Mouse (Mus musculus) limb, embryonic 13.5 days (tissue): ENCODE measurements around the gene Dpf1. TPM values are rescaled to one million over a fixed set of nuclear protein-coding genes. Genes with fewer than 3 reads are reported as not detected.

ENCODE experiments used
- ATAC-seq: fragments of 200-750 bp; cut with Nextera tagmentation; 2 replicates; pipeline ENCODE4 v1.8.0; 2017; ENCODE audit warnings: low read depth, moderate number of reproducible peaks, moderate TSS enrichment; ENCODE audit not compliant: low FRiP score
- H3K27ac ChIP-seq: fragments of 300-500 bp; sonication (generic); 2 replicates; pipeline ENCODE4 v1.5.1; 2015; ENCODE audit warnings: inconsistent platforms, mild to moderate bottlenecking, moderate library complexity
- H3K27me3 ChIP-seq: fragments of 300-500 bp; sonication (generic); 2 replicates; pipeline ENCODE4 v1.6.1; 2015; ENCODE audit warnings: mild to moderate bottlenecking, inconsistent platforms
- H3K36me3 ChIP-seq: fragments of 300-500 bp; sonication (generic); 2 replicates; pipeline ENCODE4 v1.6.1; 2015; ENCODE audit warnings: inconsistent platforms, mild to moderate bottlenecking, moderate library complexity
- H3K4me1 ChIP-seq: fragments of 300-500 bp; sonication (generic); 2 replicates; pipeline ENCODE4 v1.6.1; 2015; ENCODE audit warnings: inconsistent platforms
- H3K4me2 ChIP-seq: fragments of 300-500 bp; sonication (generic); replicated peaks from 2 replicates; pipeline ENCODE4 v1.6.1; 2015; ENCODE audit warnings: inconsistent platforms, mild to moderate bottlenecking, moderate library complexity
- H3K4me3 ChIP-seq: fragments of 300-500 bp; sonication (generic); 2 replicates; pipeline ENCODE4 v1.5.1; 2015; ENCODE audit warnings: moderate library complexity, mild to moderate bottlenecking, inconsistent platforms
- H3K9ac ChIP-seq: fragments of 300-500 bp; sonication (generic); 2 replicates; pipeline ENCODE4 v1.6.1; 2015; ENCODE audit warnings: mild to moderate bottlenecking, inconsistent platforms
- H3K9me3 ChIP-seq: fragments of 300-500 bp; sonication (generic); 2 replicates; pipeline ENCODE4 v1.6.1; 2016; ENCODE audit warnings: inconsistent platforms
- WGBS: fragments of 180-500 bp; shearing (Covaris S2); methylation state at CpG from one replicate; pipeline ENCODE4 v1.1.7; 2015; 5-methylcytosine and 5-hydroxymethylcytosine counted together
- polyA plus RNA-seq: library from polyadenylated mRNA; unstranded; fragments of >200 nt; fragmentation: Nextera tagmentation; extraction: Ambion mirVana; gene quantifications from 2 replicates; pipeline ENCODE4 v1.2.1, GENCODE M21; 2015

Gene Dpf1
- polyA plus RNA-seq, 1 experiment from 2014 or later, result 21.6 TPM

DNA sequence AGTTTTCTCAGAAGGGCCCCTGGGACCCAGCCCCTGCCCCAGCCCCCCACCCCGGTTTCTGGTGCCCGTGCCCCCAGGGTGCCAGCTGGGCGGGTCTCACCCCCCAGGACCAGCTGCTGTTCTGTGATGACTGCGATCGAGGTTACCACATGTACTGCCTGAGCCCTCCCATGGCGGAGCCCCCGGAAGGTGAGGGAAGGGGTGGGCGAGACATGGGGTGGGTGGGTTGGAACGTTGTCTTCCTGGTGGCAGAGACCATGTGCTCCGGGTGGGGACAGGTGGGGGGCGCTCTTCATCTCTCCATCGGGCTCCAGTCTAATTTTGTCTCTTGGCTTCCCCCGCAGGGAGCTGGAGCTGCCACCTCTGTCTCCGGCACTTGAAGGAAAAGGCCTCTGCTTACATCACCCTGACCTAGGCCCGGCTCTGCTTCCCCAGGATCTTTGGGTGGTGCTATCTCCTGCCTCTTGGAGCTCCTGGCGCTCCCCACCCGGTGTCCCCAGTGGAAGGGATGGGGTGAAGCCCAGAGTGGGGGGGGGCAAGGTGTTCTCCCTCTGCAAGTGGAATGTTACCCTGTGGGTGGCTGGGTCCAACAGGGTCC lies 12.5 kb downstream of the Dpf1 start:
- H3K4me3 ChIP-seq, result no peak overlapping the region
- peak overlapping the region; percentile 94 for H3K27ac ChIP-seq
- no peak overlapping the region for H3K9ac ChIP-seq
- H3K4me1 ChIP-seq, result peaks cover 86% of the 10 kb centered on the region
- no peaks in the 10 kb centered on the region for H3K27me3 ChIP-seq
- no peaks in the 10 kb centered on the region for H3K9me3 ChIP-seq
- WGBS, result 53% methylated on average over 17 of the region's 17 CpGs
- H3K36me3 ChIP-seq, result peaks cover 14% of the 10 kb centered on the region; the same call in 1 of the 2 replicates
- peak overlapping the region; percentile 61 for H3K4me2 ChIP-seq
- ATAC-seq, result no peak

DNA sequence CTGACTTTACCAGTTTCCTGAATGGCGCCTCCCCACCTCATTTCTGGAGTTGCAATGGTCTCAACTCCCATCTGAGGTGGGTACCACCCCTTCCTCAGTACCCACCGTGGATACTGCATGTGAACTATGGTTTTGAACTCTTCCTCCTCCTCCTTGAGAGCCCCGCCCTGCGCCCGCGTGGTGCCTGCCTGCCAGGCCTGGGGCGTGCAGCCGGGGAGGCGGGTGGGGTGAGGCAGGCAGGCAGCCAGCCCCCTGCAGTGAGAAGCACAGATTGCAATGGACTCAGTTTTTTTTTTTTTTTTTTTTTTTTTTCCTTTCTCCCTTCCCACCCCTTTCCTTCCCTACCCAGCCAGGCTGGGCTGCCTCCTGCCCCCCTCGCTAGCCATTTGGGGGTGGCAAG lies 13.2 kb downstream of the Dpf1 start:
- Histone ChIP-seq H3K4me3 (peak overlapping the region; percentile 11), H3K9ac (peak overlapping the region; percentile 27)
- ATAC-seq, result peak; percentile 52

DNA sequence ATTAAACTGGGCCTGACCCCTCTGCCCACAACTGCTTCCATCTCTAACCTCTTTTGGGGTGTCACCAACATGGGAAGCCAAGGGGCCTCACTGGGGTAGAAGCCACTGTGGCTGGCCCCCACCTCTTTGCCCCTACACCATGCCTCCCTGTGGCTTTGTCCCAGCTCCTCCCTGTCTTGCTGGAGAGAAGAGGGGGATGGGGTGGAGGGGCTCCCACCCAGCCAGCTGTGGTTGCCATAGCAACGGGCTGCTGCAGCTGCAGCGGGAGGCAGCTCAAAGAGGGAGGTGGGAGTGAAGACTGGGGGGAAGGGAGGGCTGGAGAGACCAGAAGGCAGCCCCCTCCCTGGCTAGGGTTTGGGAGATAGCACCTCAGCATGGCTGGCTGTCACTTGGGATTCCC lies 13.8 kb downstream of the Dpf1 start:
- H3K4me2 ChIP-seq, result peak overlapping the region; percentile 61
- peak overlapping the region; percentile 11 for H3K4me3 ChIP-seq
- 0% methylated on average over 2 of the region's 2 CpGs for WGBS
- peak overlapping the region; percentile 27 for H3K9ac ChIP-seq
- peak overlapping the region; percentile 94 for H3K27ac ChIP-seq
- H3K4me1 ChIP-seq, result peaks cover 89% of the 10 kb centered on the region
- no peaks in the 10 kb centered on the region for H3K9me3 ChIP-seq
- ATAC-seq, result peak; percentile 69
- no peaks in the 10 kb centered on the region for H3K27me3 ChIP-seq
- peaks cover 14% of the 10 kb centered on the region for H3K36me3 ChIP-seq

More for the DNA sequence above, 13.2 kb downstream of the Dpf1 start:
- Histone ChIP-seq H3K9me3 (no peaks in the 10 kb centered on the region), H3K27ac (peak overlapping the region; percentile 94), H3K36me3 (peaks cover 14% of the 10 kb centered on the region), H3K27me3 (no peaks in the 10 kb centered on the region), H3K4me2 (peak overlapping the region; percentile 61), H3K4me1 (peaks cover 89% of the 10 kb centered on the region)
- 0% methylated on average over 10 of the region's 10 CpGs for WGBS

DNA sequence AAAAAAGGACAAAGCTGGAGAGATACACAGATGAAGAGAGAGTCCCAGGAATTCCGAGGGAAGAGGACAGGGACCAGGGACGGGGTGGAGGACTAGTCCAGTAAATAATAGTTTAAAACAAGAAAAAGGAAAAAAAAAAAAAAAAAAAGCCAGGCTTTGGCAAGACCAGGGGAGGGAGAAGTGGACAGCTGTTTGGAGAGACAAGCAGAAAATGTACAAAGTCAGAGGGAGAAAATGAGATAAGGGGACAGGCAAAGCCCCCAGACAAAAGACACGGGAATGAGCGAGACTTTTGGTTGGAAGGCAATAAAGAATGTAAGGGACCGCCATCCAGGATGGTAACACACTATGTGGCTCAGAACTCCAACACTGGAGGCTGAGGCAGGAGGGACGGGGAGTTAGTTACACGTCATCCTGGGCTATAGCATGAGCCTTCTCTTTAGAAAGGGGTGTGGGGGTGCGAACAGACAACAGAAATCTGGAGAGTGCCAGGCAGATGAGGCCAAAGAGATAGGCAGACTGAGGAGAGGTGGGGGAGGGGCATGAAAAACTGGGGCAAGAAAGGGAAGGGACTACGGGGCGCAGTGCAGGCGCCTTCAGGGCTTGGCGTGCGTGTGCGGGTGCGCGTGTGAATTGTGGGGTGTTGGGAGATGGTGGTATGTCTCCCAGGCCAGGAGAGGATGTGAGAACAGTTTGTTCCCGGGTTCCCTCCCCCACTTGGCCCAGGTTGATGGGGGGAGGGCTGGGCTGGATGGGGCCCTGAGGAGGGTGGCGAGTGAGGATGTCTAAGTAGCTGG lies 14.6 kb downstream of the Dpf1 start:
- Histone ChIP-seq H3K9ac (peak overlapping the region; percentile 52; the same call in 1 of the 2 replicates), H3K4me3 (peak overlapping the region; percentile 33), H3K4me2 (peak overlapping the region; percentile 61), H3K36me3 (peaks cover 21% of the 10 kb centered on the region), H3K27me3 (no peaks in the 10 kb centered on the region), H3K27ac (peak overlapping the region; percentile 94), H3K9me3 (no peaks in the 10 kb centered on the region), H3K4me1 (peaks cover 81% of the 10 kb centered on the region)
- WGBS, result 5% methylated on average over 18 of the region's 18 CpGs
- peak; percentile 12; the same call in 1 of the 2 replicates for ATAC-seq

DNA sequence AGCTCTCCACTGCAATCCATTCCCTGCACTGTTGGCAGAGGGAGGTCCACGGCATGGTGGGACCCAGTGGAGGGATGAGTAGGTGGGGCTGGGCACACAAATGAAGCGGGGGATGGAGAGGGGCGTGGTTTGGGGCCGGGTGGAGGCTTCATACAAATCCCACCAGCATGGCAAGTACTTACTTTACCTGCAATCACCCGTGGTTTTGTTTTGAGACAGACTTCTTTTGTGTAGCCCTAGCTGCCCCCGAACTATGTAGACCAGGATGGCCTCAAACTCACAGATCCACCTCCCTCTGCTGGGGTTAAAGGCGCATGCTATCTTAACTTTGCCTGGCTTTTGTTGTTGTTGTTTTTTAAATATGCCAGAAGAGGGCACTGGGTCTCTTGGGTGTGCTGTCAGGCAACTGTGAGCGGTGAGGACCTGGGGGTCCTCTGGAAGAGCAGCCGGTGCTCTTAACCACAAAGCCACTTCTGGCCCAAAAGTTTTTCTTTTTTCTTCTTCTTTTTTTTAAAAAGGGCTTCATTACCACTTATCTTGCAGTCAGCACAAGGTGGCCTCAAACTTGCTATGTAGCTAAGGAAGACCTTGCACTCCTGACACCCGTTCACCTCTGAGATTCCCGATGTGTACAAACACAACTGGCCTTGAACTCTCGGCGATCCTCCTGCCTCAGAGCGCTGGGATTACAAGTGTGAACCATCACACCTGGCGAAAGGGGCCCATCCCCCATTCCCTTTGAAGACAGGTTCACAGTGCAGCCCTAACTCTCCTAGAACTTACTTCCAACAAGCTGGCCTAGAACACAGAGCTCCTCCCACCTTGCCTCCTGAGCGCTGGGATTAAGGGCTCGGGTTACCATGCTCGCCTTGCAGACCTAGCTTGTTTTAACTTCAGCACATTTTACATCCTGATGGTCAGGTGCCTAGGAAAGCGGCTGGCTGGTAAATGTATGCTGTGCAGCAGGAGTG lies 15.9 kb downstream of the Dpf1 start:
- H3K9me3 ChIP-seq, result no peaks in the 10 kb centered on the region
- peaks cover 68% of the 10 kb centered on the region for H3K4me1 ChIP-seq
- 10% methylated on average over 19 of the region's 19 CpGs for WGBS
- H3K4me2 ChIP-seq, result peak overlapping the region; percentile 61
- H3K9ac ChIP-seq, result peak overlapping the region; percentile 52; the same call in 1 of the 2 replicates
- peak overlapping the region; percentile 33 for H3K4me3 ChIP-seq
- peak overlapping the region; percentile 94 for H3K27ac ChIP-seq
- no peak for ATAC-seq
- no peaks in the 10 kb centered on the region for H3K27me3 ChIP-seq
- H3K36me3 ChIP-seq, result peaks cover 28% of the 10 kb centered on the region

DNA sequence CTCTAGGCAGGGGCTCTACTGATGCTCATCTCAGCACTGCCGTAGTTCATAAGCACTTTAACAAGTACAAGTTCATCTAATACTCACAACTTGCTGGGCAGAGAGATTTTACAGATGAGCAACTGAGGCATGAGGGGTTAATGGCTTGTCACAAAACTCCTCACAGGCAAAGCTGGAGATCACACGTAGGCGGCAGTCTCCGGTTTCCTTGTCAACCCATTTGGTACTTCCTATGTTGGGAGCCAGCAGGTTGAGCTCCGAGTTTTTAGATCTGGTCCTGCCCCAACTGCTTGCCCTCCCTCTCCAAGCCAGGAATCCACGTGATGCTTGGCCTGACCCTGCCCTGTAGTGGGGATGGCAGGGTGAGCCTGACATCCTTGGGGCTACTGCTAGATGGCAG lies 23.3 kb downstream of the Dpf1 start:
- no peak overlapping the region for H3K27ac ChIP-seq

DNA sequence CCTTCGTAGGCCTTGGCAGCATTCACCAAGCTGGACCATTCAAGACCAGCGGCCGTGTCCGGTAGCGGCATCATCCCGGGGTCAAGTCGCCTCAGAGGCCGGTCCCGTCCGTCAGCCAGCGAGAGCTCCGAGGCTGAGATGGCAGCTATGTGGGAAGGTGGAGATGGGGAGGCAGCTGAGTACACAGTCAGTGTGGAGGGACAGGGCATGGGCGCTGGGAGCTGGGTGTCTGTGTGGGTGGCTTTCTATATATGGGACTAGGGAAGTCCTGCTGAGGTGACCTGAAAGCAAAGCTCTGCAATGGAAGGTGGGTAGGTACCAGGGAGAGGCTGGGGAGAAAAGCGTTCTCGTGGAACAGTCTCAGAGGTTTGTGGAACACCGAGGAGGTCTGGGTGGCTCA lies 25.2 kb downstream of the Dpf1 start:
- no peaks in the 10 kb centered on the region for H3K27me3 ChIP-seq
- H3K4me2 ChIP-seq, result no peak overlapping the region
- H3K9me3 ChIP-seq, result no peaks in the 10 kb centered on the region
- 93% methylated on average over 16 of the region's 16 CpGs for WGBS
- no peak for ATAC-seq
- H3K4me1 ChIP-seq, result no peaks in the 10 kb centered on the region
- H3K27ac ChIP-seq, result no peak overlapping the region
- H3K9ac ChIP-seq, result no peak overlapping the region
- no peak overlapping the region for H3K4me3 ChIP-seq
- peaks cover 78% of the 10 kb centered on the region for H3K36me3 ChIP-seq

More for the DNA sequence above, 23.3 kb downstream of the Dpf1 start:
- ATAC-seq, result no peak
- H3K36me3 ChIP-seq, result peaks cover 76% of the 10 kb centered on the region
- H3K9ac ChIP-seq, result no peak overlapping the region
- H3K4me1 ChIP-seq, result no peaks in the 10 kb centered on the region
- no peaks in the 10 kb centered on the region for H3K9me3 ChIP-seq
- H3K27me3 ChIP-seq, result no peaks in the 10 kb centered on the region
- no peak overlapping the region for H3K4me2 ChIP-seq
- WGBS, result 72% methylated on average over 6 of the region's 6 CpGs
- no peak overlapping the region for H3K4me3 ChIP-seq

DNA sequence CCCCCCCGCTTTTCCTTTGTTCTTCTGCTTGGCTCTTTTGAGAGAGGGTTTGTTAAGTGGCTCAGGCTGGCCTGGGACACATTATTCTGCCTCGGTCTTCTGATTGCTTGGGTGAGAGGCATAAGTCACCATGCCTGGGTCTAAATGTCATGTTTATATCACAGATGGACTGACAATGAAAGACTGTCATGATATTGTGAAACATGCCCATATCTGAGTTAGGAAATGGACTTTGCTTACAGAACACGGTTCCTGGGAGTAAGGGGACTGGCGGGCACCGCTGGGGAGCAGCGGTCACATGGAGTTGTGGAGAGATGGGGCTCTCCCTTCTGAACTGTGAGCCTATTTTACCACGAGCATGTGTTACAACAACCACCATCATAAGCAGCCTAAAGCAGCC lies 30.4 kb downstream of the Dpf1 start:
- no peaks in the 10 kb centered on the region for H3K27me3 ChIP-seq
- H3K9ac ChIP-seq, result no peak overlapping the region
- H3K4me2 ChIP-seq, result no peak overlapping the region
- no peaks in the 10 kb centered on the region for H3K9me3 ChIP-seq
- WGBS, result 73% methylated on average over 7 of the region's 7 CpGs
- no peak overlapping the region for H3K27ac ChIP-seq
- no peak for ATAC-seq
- peaks cover 76% of the 10 kb centered on the region for H3K36me3 ChIP-seq
- H3K4me3 ChIP-seq, result no peak overlapping the region
- no peaks in the 10 kb centered on the region for H3K4me1 ChIP-seq

DNA sequence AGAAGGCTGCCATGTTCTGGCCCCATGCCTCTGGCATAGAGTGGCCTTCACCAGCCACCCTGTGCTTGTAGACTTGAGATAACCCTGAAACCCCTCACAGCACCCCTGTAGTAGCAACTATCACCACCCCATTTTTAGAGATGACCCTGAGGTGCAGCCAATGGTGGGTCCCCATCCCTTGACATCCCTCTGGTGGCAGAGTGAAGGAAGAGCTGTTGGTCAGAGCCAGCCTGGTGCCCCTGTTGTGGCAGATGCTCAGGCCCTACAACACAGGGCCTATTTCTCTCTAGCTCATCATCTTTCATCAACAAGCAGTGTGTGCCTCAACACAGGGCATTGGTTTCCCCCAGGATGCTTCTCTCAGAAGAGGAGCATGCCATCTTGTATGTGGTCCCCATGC lies 31.5 kb downstream of the Dpf1 start:
- Histone ChIP-seq H3K36me3 (peaks cover 65% of the 10 kb centered on the region), H3K4me2 (no peak overlapping the region), H3K9me3 (no peaks in the 10 kb centered on the region), H3K27ac (no peak overlapping the region), H3K4me1 (no peaks in the 10 kb centered on the region), H3K4me3 (no peak overlapping the region), H3K27me3 (no peaks in the 10 kb centered on the region), H3K9ac (no peak overlapping the region; the same call in 1 of the 2 replicates)
- ATAC-seq, result no peak

DNA sequence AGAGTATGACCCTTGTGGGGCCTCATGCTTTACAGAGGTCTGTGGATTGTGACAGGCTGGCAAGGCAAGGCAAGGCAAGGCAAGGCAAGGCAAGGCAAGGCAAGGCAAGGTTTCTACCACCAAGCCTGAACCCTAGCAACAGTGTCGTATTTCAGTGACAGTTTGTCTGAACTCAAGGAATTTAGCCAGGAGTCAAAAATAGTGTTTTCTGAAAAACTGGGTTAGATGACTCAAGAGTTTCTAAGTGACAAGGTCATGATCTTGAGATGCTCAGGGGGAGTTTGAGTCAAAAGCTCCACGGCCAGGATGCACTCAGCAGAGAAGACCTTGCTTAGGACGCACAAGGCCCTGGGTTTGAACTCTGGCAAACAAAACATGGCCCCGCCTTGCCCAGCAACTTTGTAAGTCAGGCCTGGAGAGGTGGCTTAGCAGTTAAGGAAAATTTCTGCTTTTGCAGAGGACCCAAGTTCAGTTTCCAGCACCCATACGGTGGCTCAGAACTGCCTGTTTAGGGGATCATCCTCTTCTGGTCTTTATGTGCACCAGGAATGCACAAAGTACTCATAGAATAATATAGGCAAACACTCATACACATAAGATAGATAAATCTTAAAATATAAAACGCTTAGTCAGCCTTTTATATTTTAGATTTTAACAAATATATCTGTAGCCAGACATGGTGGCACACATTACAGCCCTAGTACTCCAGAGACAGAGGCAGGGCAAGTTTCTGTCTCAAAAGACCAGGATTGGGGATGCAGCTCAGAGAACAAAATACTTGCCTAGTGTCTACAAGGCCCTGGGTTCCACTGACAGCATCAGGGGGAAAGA lies 32.3 kb downstream of the Dpf1 start:
- Histone ChIP-seq H3K27me3 (no peaks in the 10 kb centered on the region), H3K4me2 (no peak overlapping the region), H3K9me3 (no peaks in the 10 kb centered on the region), H3K27ac (no peak overlapping the region), H3K36me3 (peaks cover 57% of the 10 kb centered on the region), H3K4me3 (no peak overlapping the region), H3K9ac (no peak overlapping the region; the same call in 1 of the 2 replicates), H3K4me1 (no peaks in the 10 kb centered on the region)
- whole genome bisulfite sequencing, result 80% methylated on average over 6 of the region's 6 CpGs
- ATAC-seq, result no peak

DNA sequence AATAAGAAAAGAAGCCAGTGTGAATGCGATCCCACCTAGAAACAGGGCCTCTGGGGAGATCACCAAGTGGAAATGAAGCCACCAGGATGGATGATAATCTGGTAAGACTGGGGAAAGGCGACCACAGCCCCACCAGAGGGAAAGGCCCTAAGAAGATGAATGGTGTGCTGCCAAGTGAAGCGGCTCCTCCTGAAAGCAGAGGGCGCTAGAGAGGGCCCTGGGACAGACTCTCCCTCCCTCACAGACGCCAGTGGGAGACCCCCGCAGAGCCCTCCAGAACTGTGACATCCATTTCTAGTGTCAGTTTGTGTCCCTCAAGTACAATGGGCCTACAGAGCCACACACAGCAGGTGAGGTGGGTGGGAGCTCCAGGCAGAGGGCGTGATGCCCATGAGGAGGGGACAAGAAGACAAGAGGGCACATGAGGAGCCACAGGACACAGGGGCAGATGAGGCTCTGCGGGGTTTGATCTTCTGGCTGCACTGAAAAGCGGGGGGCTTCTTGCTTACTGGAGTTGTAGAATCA lies 33.1 kb downstream of the Dpf1 start:
- Histone ChIP-seq H3K9me3 (no peaks in the 10 kb centered on the region), H3K4me3 (no peak overlapping the region), H3K4me1 (0 out of 2 replicates have a peak, but pooled peaks cover 2% of the 10 kb centered on the region), H3K9ac (no peak overlapping the region), H3K36me3 (peaks cover 54% of the 10 kb centered on the region), H3K27me3 (no peaks in the 10 kb centered on the region), H3K27ac (no peak overlapping the region), H3K4me2 (no peak overlapping the region)
- WGBS, result 81% methylated on average over 9 of the region's 9 CpGs
- no peak for ATAC-seq
